Mouse (Mus musculus): ENCODE measurements around the gene Gss. TPM values are rescaled to one million over a fixed set of nuclear protein-coding genes. Genes with fewer than 3 reads are reported as not detected.

The Gss gene
- 14.6 and 17.0 TPM in 2 replicates for polyA plus RNA-seq (2014; fragmentation: Nextera tagmentation; extraction: Ambion mirVana)

DNA sequence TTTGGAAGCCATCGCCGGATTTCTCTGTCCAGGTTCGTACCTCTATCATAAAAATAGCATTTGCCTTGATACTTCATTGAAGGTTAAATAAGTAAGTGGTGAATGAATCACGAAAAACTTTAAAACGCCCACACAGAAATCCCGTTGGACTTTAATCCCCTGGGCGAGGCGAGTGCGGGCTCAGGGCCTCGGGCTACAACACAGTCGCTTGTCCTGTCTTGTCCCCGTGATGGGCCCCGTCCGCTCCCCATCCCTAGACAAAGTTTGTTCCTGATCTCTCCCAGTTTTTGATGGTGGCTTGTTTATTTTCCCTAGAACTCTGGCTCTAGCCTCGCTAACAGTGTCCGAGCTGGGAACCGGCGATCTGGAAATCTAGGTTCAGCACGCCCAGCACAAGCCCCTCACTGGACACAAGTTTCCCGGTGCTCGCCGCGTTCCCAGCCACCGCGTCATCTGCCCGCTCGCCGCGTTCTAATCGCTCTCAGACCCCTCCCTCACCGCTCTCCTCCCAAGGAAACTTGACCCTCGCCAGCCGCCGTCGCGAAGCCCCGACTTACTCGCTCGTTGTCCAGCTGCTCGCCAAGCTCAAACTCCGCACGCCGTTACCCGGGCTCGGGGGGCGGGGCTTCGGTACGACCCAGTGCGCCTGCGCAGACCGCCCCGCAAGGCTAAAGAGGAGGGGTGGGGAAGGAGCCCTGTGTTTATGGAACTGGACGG lies at the start of gene Gss:
Gss (minus strand) TSS at position 674 of the 717 bp plus-strand sequence.
- Histone ChIP-seq H3K4me1 (ENCODE audit: control insufficient read depth, insufficient read depth, low read length) (peaks cover 3% of the 10 kb centered on the region; the same call in 1 of the 2 replicates), H3K9me3 (replicated peaks; ENCODE audit: control insufficient read depth, low read length) (no peaks in the 10 kb centered on the region), H3K4me2 (ENCODE audit: low read length) (peak within 1 kb of the TSS; percentile 80), H3K27ac (ENCODE audit: low read depth, low read length) (peak within 1 kb of the TSS; percentile 58), H3K9ac (ENCODE audit: low read length) (peak within 1 kb of the TSS; percentile 74), H3K36me3 (ENCODE audit: control insufficient read depth, insufficient read depth, low read length) (no peaks in the 10 kb centered on the region), H3K4me3 (ENCODE audit: low read depth, low read length) (peak within 1 kb of the TSS; percentile 54), H3K27me3 (replicated peaks; ENCODE audit: control insufficient read depth, insufficient read depth, low read length) (no peaks in the 10 kb centered on the region)
- peak; percentile 97 for DNase-seq (ENCODE audit: low spot score)
- ATAC-seq, result peak; percentile 93
- under 1% methylated on average over 53 of the region's 53 CpGs for whole genome bisulfite sequencing

DNA sequence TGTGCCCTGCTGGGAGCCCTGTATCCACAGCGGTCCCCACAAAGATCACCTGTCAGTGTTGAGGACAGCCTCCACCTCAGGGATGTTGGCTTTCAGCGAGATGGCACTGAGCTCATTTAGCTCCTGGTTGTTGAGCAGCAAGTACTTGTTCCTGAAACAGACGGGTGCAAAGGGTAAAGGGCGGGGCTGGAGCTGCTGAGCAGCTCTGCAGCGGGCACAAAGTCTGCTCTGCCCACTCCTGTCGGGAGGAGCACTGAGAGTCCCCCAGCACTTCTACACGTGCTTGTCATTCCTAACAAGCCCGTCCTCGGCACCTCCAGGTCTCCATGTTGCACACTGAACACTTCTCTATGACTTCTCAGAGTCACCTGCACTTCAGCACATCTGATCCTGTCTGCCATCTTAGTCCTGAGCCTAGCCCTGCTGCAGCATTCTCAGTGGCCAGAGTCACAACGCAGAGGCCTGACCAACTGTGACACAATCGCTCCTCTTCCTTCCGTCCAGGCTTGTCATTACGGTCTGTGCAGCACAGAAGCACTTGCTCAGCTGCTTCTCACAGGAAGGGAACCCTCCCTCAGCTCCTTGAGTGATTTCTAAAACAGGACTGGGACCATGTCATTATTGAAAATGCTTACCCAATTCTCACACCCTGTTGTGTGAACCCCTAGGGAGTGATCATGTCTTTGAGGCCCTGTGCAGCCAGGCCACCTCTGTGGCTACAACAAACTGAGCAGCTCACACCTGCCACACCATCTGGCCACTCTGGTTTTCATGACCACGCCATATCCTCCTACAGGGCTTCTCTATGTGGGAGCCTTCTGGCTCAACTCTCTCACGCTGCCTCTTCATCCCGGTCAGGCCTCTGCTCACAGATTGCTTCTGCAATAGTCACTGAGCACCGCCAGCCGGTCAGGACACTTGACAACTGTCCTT lies 49.2 kb upstream of the Gss start:
- 77% methylated on average over 18 of the region's 18 CpGs for WGBS
- DNase-seq (ENCODE audit: low spot score) (peak; percentile 37), ATAC-seq (peak; percentile 41; the same call in 1 of the 2 replicates)
- H3K36me3 ChIP-seq (ENCODE audit: control insufficient read depth, insufficient read depth, low read length), result peaks cover 88% of the 10 kb centered on the region
- H3K27me3 ChIP-seq (replicated peaks; ENCODE audit: control insufficient read depth, insufficient read depth, low read length), result no peaks in the 10 kb centered on the region
- no peak overlapping the region for H3K4me3 ChIP-seq (ENCODE audit: low read depth, low read length)
- H3K9me3 ChIP-seq (replicated peaks; ENCODE audit: control insufficient read depth, low read length), result no peaks in the 10 kb centered on the region
- no peak overlapping the region for H3K4me2 ChIP-seq (ENCODE audit: low read length)
- no peak overlapping the region for H3K9ac ChIP-seq (ENCODE audit: low read length)
- H3K27ac ChIP-seq (ENCODE audit: low read depth, low read length), result peak overlapping the region; percentile 64; the same call in 1 of the 2 replicates
- no peaks in the 10 kb centered on the region for H3K4me1 ChIP-seq (ENCODE audit: control insufficient read depth, insufficient read depth, low read length)

GRCm38 (mm10) chr2:155640656-155641055 lies 48.0 kb upstream of the Gss start:
- 64% methylated on average over 6 of the region's 6 CpGs for WGBS
- Histone ChIP-seq H3K4me3 (ENCODE audit: low read depth, low read length) (no peak overlapping the region), H3K4me2 (ENCODE audit: low read length) (no peak overlapping the region), H3K9me3 (replicated peaks; ENCODE audit: control insufficient read depth, low read length) (no peaks in the 10 kb centered on the region), H3K27me3 (replicated peaks; ENCODE audit: control insufficient read depth, insufficient read depth, low read length) (no peaks in the 10 kb centered on the region), H3K4me1 (ENCODE audit: control insufficient read depth, insufficient read depth, low read length) (no peaks in the 10 kb centered on the region), H3K27ac (ENCODE audit: low read depth, low read length) (peak overlapping the region; percentile 64), H3K36me3 (ENCODE audit: control insufficient read depth, insufficient read depth, low read length) (peaks cover 91% of the 10 kb centered on the region), H3K9ac (ENCODE audit: low read length) (no peak overlapping the region)
- DNase-seq (ENCODE audit: low spot score), result peak; percentile 66
- peak; percentile 64 for ATAC-seq

- peaks cover 5% of the 10 kb centered on the region; the same call in 1 of the 2 replicates for H3K27me3 ChIP-seq (replicated peaks; ENCODE audit: control insufficient read depth, insufficient read depth, low read length)
- H3K27ac ChIP-seq (ENCODE audit: low read depth, low read length), result no peak overlapping the region
- H3K4me1 ChIP-seq (ENCODE audit: control insufficient read depth, insufficient read depth, low read length), result no peaks in the 10 kb centered on the region
- no peak overlapping the region for H3K4me2 ChIP-seq (ENCODE audit: low read length)
- no peak overlapping the region for H3K4me3 ChIP-seq (ENCODE audit: low read depth, low read length)
- peaks cover 95% of the 10 kb centered on the region for H3K36me3 ChIP-seq (ENCODE audit: control insufficient read depth, insufficient read depth, low read length)
- H3K9ac ChIP-seq (ENCODE audit: low read length), result no peak overlapping the region
- WGBS, result 97% methylated on average over 4 of the region's 4 CpGs
- no peaks in the 10 kb centered on the region for H3K9me3 ChIP-seq (replicated peaks; ENCODE audit: control insufficient read depth, low read length)
- no peak for ATAC-seq
- DNase-seq (ENCODE audit: low spot score), result no peak
Observed at GRCm38 (mm10) chr2:155637411-155637810, 44.8 kb upstream of the Gss start.

GRCm38 (mm10) chr2:155636881-155637280 lies 44.3 kb upstream of the Gss start:
- DNase-seq (ENCODE audit: low spot score) (no peak), ATAC-seq (no peak)
- no peak overlapping the region for H3K4me2 ChIP-seq (ENCODE audit: low read length)
- H3K36me3 ChIP-seq (ENCODE audit: control insufficient read depth, insufficient read depth, low read length), result peaks cover 99% of the 10 kb centered on the region
- H3K4me1 ChIP-seq (ENCODE audit: control insufficient read depth, insufficient read depth, low read length), result no peaks in the 10 kb centered on the region
- no peak overlapping the region for H3K9ac ChIP-seq (ENCODE audit: low read length)
- no peak overlapping the region for H3K27ac ChIP-seq (ENCODE audit: low read depth, low read length)
- H3K9me3 ChIP-seq (replicated peaks; ENCODE audit: control insufficient read depth, low read length), result no peaks in the 10 kb centered on the region
- H3K4me3 ChIP-seq (ENCODE audit: low read depth, low read length), result no peak overlapping the region
- H3K27me3 ChIP-seq (replicated peaks; ENCODE audit: control insufficient read depth, insufficient read depth, low read length), result peaks cover 10% of the 10 kb centered on the region; the same call in 1 of the 2 replicates

DNA sequence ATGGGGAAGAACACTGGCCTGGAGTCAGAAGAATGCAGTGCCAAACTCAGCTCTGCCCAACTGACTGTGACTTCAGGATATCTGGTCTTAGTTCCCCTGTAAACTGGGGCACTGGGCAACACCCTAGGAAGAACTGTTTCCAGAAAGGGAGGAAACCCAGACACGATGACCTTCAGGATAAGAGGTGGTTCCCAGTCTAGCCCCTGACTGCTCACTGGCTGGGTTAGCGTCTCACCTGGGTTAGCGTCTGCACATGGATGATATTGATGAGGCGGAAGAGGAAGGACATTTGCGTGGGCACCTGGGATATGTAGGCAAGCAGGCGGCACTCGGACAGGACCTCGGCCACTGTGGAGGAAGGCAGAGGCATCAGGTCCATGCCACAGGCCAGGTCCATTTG lies 43.4 kb upstream of the Gss start:
- H3K36me3 ChIP-seq (ENCODE audit: control insufficient read depth, insufficient read depth, low read length), result peaks cover 99% of the 10 kb centered on the region
- H3K4me2 ChIP-seq (ENCODE audit: low read length), result no peak overlapping the region
- H3K27me3 ChIP-seq (replicated peaks; ENCODE audit: control insufficient read depth, insufficient read depth, low read length), result peaks cover 18% of the 10 kb centered on the region
- WGBS, result 93% methylated on average over 8 of the region's 8 CpGs
- H3K4me3 ChIP-seq (ENCODE audit: low read depth, low read length), result no peak overlapping the region
- ATAC-seq (no peak), DNase-seq (ENCODE audit: low spot score) (no peak)
- H3K9me3 ChIP-seq (replicated peaks; ENCODE audit: control insufficient read depth, low read length), result no peaks in the 10 kb centered on the region
- H3K4me1 ChIP-seq (ENCODE audit: control insufficient read depth, insufficient read depth, low read length), result no peaks in the 10 kb centered on the region
- H3K9ac ChIP-seq (ENCODE audit: low read length), result no peak overlapping the region
- H3K27ac ChIP-seq (ENCODE audit: low read depth, low read length), result no peak overlapping the region

- WGBS, result 93% methylated on average over 8 of the region's 8 CpGs
- Histone ChIP-seq H3K36me3 (ENCODE audit: control insufficient read depth, insufficient read depth, low read length) (peaks cover 85% of the 10 kb centered on the region), H3K27me3 (replicated peaks; ENCODE audit: control insufficient read depth, insufficient read depth, low read length) (peaks cover 32% of the 10 kb centered on the region), H3K4me3 (ENCODE audit: low read depth, low read length) (no peak overlapping the region), H3K4me2 (ENCODE audit: low read length) (no peak overlapping the region), H3K9ac (ENCODE audit: low read length) (no peak overlapping the region), H3K9me3 (replicated peaks; ENCODE audit: control insufficient read depth, low read length) (no peaks in the 10 kb centered on the region), H3K27ac (ENCODE audit: low read depth, low read length) (no peak overlapping the region), H3K4me1 (ENCODE audit: control insufficient read depth, insufficient read depth, low read length) (peaks cover 1% of the 10 kb centered on the region; the same call in 1 of the 2 replicates)
- ATAC-seq (no peak), DNase-seq (ENCODE audit: low spot score) (no peak)
Observed at GRCm38 (mm10) chr2:155634562-155634961, 42.0 kb upstream of the Gss start.

DNA sequence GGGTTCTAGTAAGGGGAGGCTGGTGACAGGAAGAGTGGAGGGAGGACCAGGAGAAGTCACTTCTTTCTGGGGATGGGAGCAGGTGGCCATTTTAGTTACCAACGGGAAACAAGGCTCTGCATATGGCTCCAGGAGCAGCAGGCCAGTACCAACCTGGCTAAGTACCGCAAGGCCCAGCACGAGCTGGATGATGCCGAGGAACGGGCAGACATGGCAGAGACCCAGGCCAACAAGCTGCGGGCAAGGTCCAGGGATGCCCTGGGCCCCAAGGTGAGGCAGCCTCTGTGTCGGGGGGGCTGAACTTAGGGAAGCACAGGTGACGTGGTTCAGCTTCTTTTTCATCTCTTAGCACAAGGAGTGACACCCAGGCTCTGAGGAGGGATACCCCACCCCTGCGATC lies 41.1 kb upstream of the Gss start:
- Histone ChIP-seq H3K9me3 (replicated peaks; ENCODE audit: control insufficient read depth, low read length) (no peaks in the 10 kb centered on the region), H3K4me1 (ENCODE audit: control insufficient read depth, insufficient read depth, low read length) (peaks cover 4% of the 10 kb centered on the region; the same call in 1 of the 2 replicates), H3K4me3 (ENCODE audit: low read depth, low read length) (no peak overlapping the region), H3K4me2 (ENCODE audit: low read length) (no peak overlapping the region), H3K9ac (ENCODE audit: low read length) (no peak overlapping the region), H3K27ac (ENCODE audit: low read depth, low read length) (no peak overlapping the region), H3K36me3 (ENCODE audit: control insufficient read depth, insufficient read depth, low read length) (peaks cover 78% of the 10 kb centered on the region), H3K27me3 (replicated peaks; ENCODE audit: control insufficient read depth, insufficient read depth, low read length) (peaks cover 38% of the 10 kb centered on the region)
- no peak for DNase-seq (ENCODE audit: low spot score)
- 96% methylated on average over 9 of the region's 9 CpGs for WGBS
- ATAC-seq, result no peak
